Mouse (Mus musculus) kidney, adult 10 weeks (tissue): ENCODE measurements around the gene Tk1. TPM values are rescaled to one million over a fixed set of nuclear protein-coding genes. Genes with fewer than 3 reads are reported as not detected.

Experiments
- polyA plus RNA-seq: library from polyadenylated mRNA; stranded (reverse); fragments of 350-450 nt; fragmentation: Illumina TruSeq; extraction: RNeasy Lipid Tissue Mini Kit (QIAGEN cat#74804); gene quantifications from one replicate; pipeline ENCODE4 v1.2.3, GENCODE M21; 2014; ENCODE audit warnings: low read depth, low replicate concordance

Tk1 gene
- polyA plus RNA-seq, result not detected

GRCm38 (mm10) chr11:117825333-117826101, at the start of gene Tk1, which contains the start of gene Afmid:
TSS of gene Tk1 (minus strand) at chr11:117826092.
TSS of gene Afmid (plus strand) at chr11:117825924.

GRCm38 (mm10) chr11:117872861-117873608, 47.1 kb upstream of the Tk1 start, which contains the start of gene Tha1:
TSS of gene Tha1 (minus strand) at chr11:117873481.

GRCm38 (mm10) chr11:117860601-117861000, 34.7 kb upstream of the Tk1 start, which contains the start of gene Tmem235:
TSS of gene Tmem235 (plus strand) at chr11:117860752.

GRCm38 (mm10) chr11:117848985-117849671, 23.2 kb upstream of the Tk1 start, which contains the start of gene Birc5:
TSS of gene Birc5 (plus strand) at chr11:117849251.

GRCm38 (mm10) chr11:117809407-117810311, 16.2 kb downstream of the Tk1 start, which contains the start of the genes Gm20708 and Syngr2:
TSS of gene Gm20708 (plus strand) at chr11:117809668.
TSS of gene Syngr2 (plus strand) at chr11:117809668.

GRCm38 (mm10) chr11:117797511-117798159, 28.3 kb downstream of the Tk1 start, which contains the start of gene 6030468B19Rik:
TSS of gene 6030468B19Rik (plus strand) at chr11:117797660.

GRCm38 (mm10) chr11:117781993-117782704, 43.7 kb downstream of the Tk1 start, which contains the start of the genes Tmc8 and Tmc6:
TSS of gene Tmc8 (plus strand) at chr11:117782076.
TSS of gene Tmc6 (minus strand) at chr11:117782198.

Other genes starting within 250 kb of the Tk1 start
- 4.9 TPM for gene Tnrc6c, start 171.8 kb downstream of the Tk1 start, polyA plus RNA-seq
- not detected for gene Tmc8, start 44.0 kb downstream of the Tk1 start, polyA plus RNA-seq
- 0.93 TPM for gene Tmc6, start 43.9 kb downstream of the Tk1 start, polyA plus RNA-seq
- gene 6030468B19Rik, start 28.4 kb downstream of the Tk1 start, polyA plus RNA-seq, result not detected
- 20.1 TPM for gene Gm20708, start 16.4 kb downstream of the Tk1 start, polyA plus RNA-seq
- gene Syngr2, start 16.4 kb downstream of the Tk1 start, polyA plus RNA-seq, result 5.9 TPM
- 7.1 TPM for gene Afmid, start 168 bp downstream of the Tk1 start, polyA plus RNA-seq
- gene Birc5, start 23.2 kb upstream of the Tk1 start, polyA plus RNA-seq, result 0.57 TPM
- not detected for gene Tmem235, start 34.7 kb upstream of the Tk1 start, polyA plus RNA-seq
- 0.24 TPM for gene Tha1, start 47.4 kb upstream of the Tk1 start, polyA plus RNA-seq
- 0.20 TPM for gene Socs3, start 144.0 kb upstream of the Tk1 start, polyA plus RNA-seq
- gene Pgs1, start 160.2 kb upstream of the Tk1 start, polyA plus RNA-seq, result 2.5 TPM